Mouse (Mus musculus): ENCODE measurements at regions not wholly inside any gene's neighbourhood (a gene's known extent, or its start where the extent isn't known, plus 50 kb on each side); places are given as distances from the start of the nearest gene placed in this dataset.

DNA sequence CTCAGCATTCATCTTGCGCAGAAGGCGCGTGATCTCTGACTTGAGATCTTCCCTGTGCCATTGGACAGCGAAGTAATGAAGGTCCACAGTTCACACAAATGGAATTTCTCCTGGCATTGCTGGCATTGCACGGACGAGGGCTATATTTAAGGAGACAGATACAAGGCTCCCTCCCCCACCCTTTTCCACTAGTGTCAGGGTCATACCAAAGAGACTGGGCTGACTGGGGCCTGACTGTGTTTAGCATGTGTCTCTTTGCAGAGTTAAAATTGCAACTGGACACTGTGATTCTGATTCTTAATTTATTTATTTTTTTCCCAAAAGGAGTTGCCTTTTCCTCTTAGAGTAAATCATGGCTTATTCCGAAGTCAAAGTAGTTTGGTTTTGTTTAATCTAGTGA, 130.5 kb downstream of the Dmrt2 start:
- no peaks in the 10 kb centered on the region for H3K9me3 ChIP-seq (ENCODE audit: control insufficient read depth, insufficient read depth, low read depth, low read length)
- H3K4me1 ChIP-seq (ENCODE audit: control insufficient read depth in 2 of 2, insufficient read depth in 2 of 2, low read length in 2 of 2, poor library complexity in 1 of 2): no peaks in the 10 kb centered on the region
- no peak for DNase-seq (ENCODE audit: low read depth, low spot score)
- H3K9ac ChIP-seq (ENCODE audit: insufficient read depth, low read depth, low read length, poor library complexity, severe bottlenecking): no peak overlapping the region
- H3K27ac ChIP-seq (ENCODE audit: insufficient read depth, low read depth, low read length, poor library complexity, severe bottlenecking): no peak overlapping the region
- in situ Hi-C loops (cut with MboI; ENCODE audit: low sequenced_read_pairs in 2 of 2, unreplicated experiment in 2 of 2): no loop called here
- no peak overlapping the region for H3K4me3 ChIP-seq (ENCODE audit: insufficient read depth in 1 of 2, low read depth in 1 of 2, low read length in 2 of 2, poor library complexity in 1 of 2, severe bottlenecking in 1 of 2)
- no peaks in the 10 kb centered on the region for H3K36me3 ChIP-seq (ENCODE audit: control insufficient read depth, insufficient read depth, low read length, poor library complexity, severe bottlenecking)
- no peak for TF ChIP-seq CHD2 (IDR thresholded peaks at IDR 0.05; ENCODE audit: low read depth, low read length)
- TF ChIP-seq HCFC1 (IDR thresholded peaks at IDR 0.05; ENCODE audit: borderline replicate concordance, insufficient read depth, low read length): no peak
- TF ChIP-seq ZC3H11A (IDR thresholded peaks at IDR 0.05; ENCODE audit: borderline replicate concordance, low read depth, low read length): no peak
- no peak for TF ChIP-seq ZNF384 (IDR thresholded peaks at IDR 0.05; ENCODE audit: low read depth, low read length)
- no peak for TF ChIP-seq MAFK (IDR thresholded peaks at IDR 0.05; ENCODE audit: insufficient read depth, low read depth, low read length)

DNA sequence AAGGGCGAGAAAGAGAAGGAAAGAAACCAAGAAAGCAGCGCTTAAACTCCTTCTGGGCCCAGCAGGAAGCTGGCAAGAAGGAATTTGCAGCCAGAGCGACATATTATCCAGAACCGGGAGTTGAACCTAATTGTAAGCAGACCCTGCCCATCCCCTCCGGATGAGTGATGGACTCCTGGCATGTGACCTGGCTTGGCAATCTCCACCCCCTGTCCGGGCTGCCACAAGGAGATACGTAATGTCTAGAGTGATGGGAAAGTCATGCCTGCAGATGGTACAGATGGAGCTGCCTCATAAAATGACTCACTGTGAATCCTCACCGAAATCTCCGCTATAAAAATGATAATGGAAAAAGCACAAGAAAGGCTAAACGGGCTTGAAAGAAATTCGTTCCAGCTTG, 133.1 kb downstream of the Dmrt2 start:
- Histone ChIP-seq H3K9ac (ENCODE audit: insufficient read depth, low read depth, low read length, poor library complexity, severe bottlenecking) (no peak overlapping the region), H3K4me1 (ENCODE audit: control insufficient read depth in 2 of 2, insufficient read depth in 2 of 2, low read length in 2 of 2, poor library complexity in 1 of 2) (no peaks in the 10 kb centered on the region), H3K36me3 (ENCODE audit: control insufficient read depth, insufficient read depth, low read length, poor library complexity, severe bottlenecking) (no peaks in the 10 kb centered on the region), H3K9me3 (ENCODE audit: control insufficient read depth, insufficient read depth, low read depth, low read length) (no peaks in the 10 kb centered on the region), H3K27ac (ENCODE audit: insufficient read depth, low read depth, low read length, poor library complexity, severe bottlenecking) (no peak overlapping the region), H3K4me3 (ENCODE audit: insufficient read depth in 1 of 2, low read depth in 1 of 2, low read length in 2 of 2, poor library complexity in 1 of 2, severe bottlenecking in 1 of 2) (no peak overlapping the region)
- no peak for DNase-seq (ENCODE audit: low read depth, low spot score)
- no peak for TF ChIP-seq MAFK (IDR thresholded peaks at IDR 0.05; ENCODE audit: insufficient read depth, low read depth, low read length)
- TF ChIP-seq ZC3H11A (IDR thresholded peaks at IDR 0.05; ENCODE audit: borderline replicate concordance, low read depth, low read length): no peak
- TF ChIP-seq ZNF384 (IDR thresholded peaks at IDR 0.05; ENCODE audit: low read depth, low read length): no peak
- TF ChIP-seq HCFC1 (IDR thresholded peaks at IDR 0.05; ENCODE audit: borderline replicate concordance, insufficient read depth, low read length): no peak
- no peak for TF ChIP-seq CHD2 (IDR thresholded peaks at IDR 0.05; ENCODE audit: low read depth, low read length)
- in situ Hi-C loops (cut with MboI; ENCODE audit: low sequenced_read_pairs in 2 of 2, unreplicated experiment in 2 of 2): no loop called here

DNA sequence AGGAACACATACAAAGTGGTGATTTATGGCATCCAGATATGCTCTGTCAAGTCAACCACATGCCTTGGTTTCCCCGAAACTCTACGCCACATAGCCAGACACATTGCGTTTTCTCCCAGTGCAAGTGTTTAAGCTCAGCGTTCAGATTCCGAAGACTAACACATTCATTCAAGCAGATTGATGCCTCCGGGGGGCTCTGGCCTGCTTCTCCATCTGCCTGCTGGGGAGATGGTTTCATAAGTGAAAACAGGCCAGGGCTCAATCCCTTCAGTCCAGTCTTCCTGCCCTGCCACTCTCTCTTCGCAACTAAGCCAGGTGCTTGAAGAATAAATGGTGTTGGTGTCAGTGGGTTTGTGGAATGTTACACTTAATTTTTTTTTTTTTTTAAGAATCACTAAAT, 141.4 kb downstream of the Dmrt2 start:
- TF ChIP-seq HCFC1 (IDR thresholded peaks at IDR 0.05; ENCODE audit: borderline replicate concordance, insufficient read depth, low read length): no peak
- no peak for TF ChIP-seq CHD2 (IDR thresholded peaks at IDR 0.05; ENCODE audit: low read depth, low read length)
- no peak for DNase-seq (ENCODE audit: low read depth, low spot score)
- H3K36me3 ChIP-seq (ENCODE audit: control insufficient read depth, insufficient read depth, low read length, poor library complexity, severe bottlenecking): no peaks in the 10 kb centered on the region
- H3K9ac ChIP-seq (ENCODE audit: insufficient read depth, low read depth, low read length, poor library complexity, severe bottlenecking): no peak overlapping the region
- H3K27ac ChIP-seq (ENCODE audit: insufficient read depth, low read depth, low read length, poor library complexity, severe bottlenecking): no peak overlapping the region
- no peaks in the 10 kb centered on the region for H3K9me3 ChIP-seq (ENCODE audit: control insufficient read depth, insufficient read depth, low read depth, low read length)
- H3K4me3 ChIP-seq (ENCODE audit: insufficient read depth in 1 of 2, low read depth in 1 of 2, low read length in 2 of 2, poor library complexity in 1 of 2, severe bottlenecking in 1 of 2): no peak overlapping the region
- in situ Hi-C loops (cut with MboI; ENCODE audit: low sequenced_read_pairs in 2 of 2, unreplicated experiment in 2 of 2): no loop called here
- no peaks in the 10 kb centered on the region for H3K4me1 ChIP-seq (ENCODE audit: control insufficient read depth in 2 of 2, insufficient read depth in 2 of 2, low read length in 2 of 2, poor library complexity in 1 of 2)

DNA sequence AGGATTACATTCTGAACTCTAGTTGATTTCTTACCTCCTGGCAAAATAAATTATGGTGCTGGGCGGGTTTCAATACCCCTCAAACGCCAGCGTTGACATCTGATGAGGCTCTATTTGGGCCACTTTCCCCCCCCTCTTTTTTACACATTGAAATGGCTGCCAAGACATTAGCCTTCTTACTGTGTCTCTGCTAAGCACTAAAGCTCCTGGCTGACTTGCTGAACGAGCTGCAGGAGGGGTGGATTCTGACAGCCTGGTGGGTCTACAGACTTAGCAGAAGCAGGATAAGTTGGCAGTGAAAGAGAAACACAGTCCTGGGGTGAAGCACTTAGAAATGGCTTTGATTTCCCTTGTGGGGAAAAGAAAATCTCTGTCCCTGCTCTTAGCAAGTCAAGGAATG, 172.9 kb downstream of the Dmrt2 start:
- Histone ChIP-seq H3K36me3 (ENCODE audit: control insufficient read depth, insufficient read depth, low read length, poor library complexity, severe bottlenecking) (no peaks in the 10 kb centered on the region), H3K9me3 (ENCODE audit: control insufficient read depth, insufficient read depth, low read depth, low read length) (no peaks in the 10 kb centered on the region), H3K27ac (ENCODE audit: insufficient read depth, low read depth, low read length, poor library complexity, severe bottlenecking) (no peak overlapping the region), H3K4me1 (ENCODE audit: control insufficient read depth in 2 of 2, insufficient read depth in 2 of 2, low read length in 2 of 2, poor library complexity in 1 of 2) (no peaks in the 10 kb centered on the region), H3K4me3 (ENCODE audit: insufficient read depth in 1 of 2, low read depth in 1 of 2, low read length in 2 of 2, poor library complexity in 1 of 2, severe bottlenecking in 1 of 2) (no peak overlapping the region), H3K9ac (ENCODE audit: insufficient read depth, low read depth, low read length, poor library complexity, severe bottlenecking) (no peak overlapping the region)
- in situ Hi-C loops (cut with MboI; ENCODE audit: low sequenced_read_pairs in 2 of 2, unreplicated experiment in 2 of 2): no loop called here
- TF ChIP-seq ZC3H11A (IDR thresholded peaks at IDR 0.05; ENCODE audit: borderline replicate concordance, low read depth, low read length): no peak
- no peak for TF ChIP-seq MAFK (IDR thresholded peaks at IDR 0.05; ENCODE audit: insufficient read depth, low read depth, low read length)
- no peak for TF ChIP-seq ZNF384 (IDR thresholded peaks at IDR 0.05; ENCODE audit: low read depth, low read length)
- TF ChIP-seq HCFC1 (IDR thresholded peaks at IDR 0.05; ENCODE audit: borderline replicate concordance, insufficient read depth, low read length): no peak
- TF ChIP-seq CHD2 (IDR thresholded peaks at IDR 0.05; ENCODE audit: low read depth, low read length): no peak
- DNase-seq (ENCODE audit: low read depth, low spot score): no peak

DNA sequence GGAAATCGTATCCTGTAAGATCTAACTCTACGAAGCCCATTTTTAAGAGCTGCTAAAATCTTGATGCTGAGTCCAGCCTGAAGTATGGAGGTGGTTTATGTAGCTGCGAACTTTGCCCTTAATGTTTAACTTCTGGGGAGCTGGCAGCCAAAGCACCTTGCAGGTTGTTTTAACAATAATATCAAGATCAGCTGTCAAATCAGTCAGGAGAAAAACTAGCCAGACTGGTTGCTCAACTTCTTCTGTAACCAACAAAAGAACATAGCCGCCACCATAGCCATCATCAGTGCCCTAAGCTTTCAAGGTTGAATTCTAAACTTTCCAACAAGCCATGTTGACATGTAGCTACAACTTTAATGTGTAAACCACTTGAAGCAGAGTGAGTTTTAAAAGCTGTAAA, 184.1 kb downstream of the Dmrt2 start:
- no peak for DNase-seq (ENCODE audit: low read depth, low spot score)
- H3K27ac ChIP-seq (ENCODE audit: insufficient read depth, low read depth, low read length, poor library complexity, severe bottlenecking): no peak overlapping the region
- no peak overlapping the region for H3K4me3 ChIP-seq (ENCODE audit: insufficient read depth in 1 of 2, low read depth in 1 of 2, low read length in 2 of 2, poor library complexity in 1 of 2, severe bottlenecking in 1 of 2)
- no peaks in the 10 kb centered on the region for H3K36me3 ChIP-seq (ENCODE audit: control insufficient read depth, insufficient read depth, low read length, poor library complexity, severe bottlenecking)
- TF ChIP-seq MAFK (IDR thresholded peaks at IDR 0.05; ENCODE audit: insufficient read depth, low read depth, low read length) (no peak), CHD2 (IDR thresholded peaks at IDR 0.05; ENCODE audit: low read depth, low read length) (no peak), ZC3H11A (IDR thresholded peaks at IDR 0.05; ENCODE audit: borderline replicate concordance, low read depth, low read length) (no peak), ZNF384 (IDR thresholded peaks at IDR 0.05; ENCODE audit: low read depth, low read length) (no peak), HCFC1 (IDR thresholded peaks at IDR 0.05; ENCODE audit: borderline replicate concordance, insufficient read depth, low read length) (no peak)
- no peaks in the 10 kb centered on the region for H3K9me3 ChIP-seq (ENCODE audit: control insufficient read depth, insufficient read depth, low read depth, low read length)
- no peaks in the 10 kb centered on the region for H3K4me1 ChIP-seq (ENCODE audit: control insufficient read depth in 2 of 2, insufficient read depth in 2 of 2, low read length in 2 of 2, poor library complexity in 1 of 2)
- in situ Hi-C loops (cut with MboI; ENCODE audit: low sequenced_read_pairs in 2 of 2, unreplicated experiment in 2 of 2): no loop called here
- no peak overlapping the region for H3K9ac ChIP-seq (ENCODE audit: insufficient read depth, low read depth, low read length, poor library complexity, severe bottlenecking)
